Mouse (Mus musculus) thymus, postnatal 0 days (tissue): ENCODE results near the gene Szrd1. TPM values are rescaled to one million over a fixed set of nuclear protein-coding genes. Genes with fewer than 3 reads are reported as not detected.

Experiments
- DNase-seq: peaks from one replicate; pipeline ENCODE4 v3.0.0-alpha.2; 2015; ENCODE audit warnings: low spot score
- polyA plus RNA-seq: library from polyadenylated mRNA; unstranded; fragments of >200 nt; fragmentation: Nextera tagmentation; extraction: Ambion mirVana; gene quantifications from 2 replicates; pipeline ENCODE4 v1.2.1, GENCODE M21; 2015

Gene Szrd1
- polyA plus RNA-seq, 1 experiment from 2014 or later = 32.6 TPM

DNA sequence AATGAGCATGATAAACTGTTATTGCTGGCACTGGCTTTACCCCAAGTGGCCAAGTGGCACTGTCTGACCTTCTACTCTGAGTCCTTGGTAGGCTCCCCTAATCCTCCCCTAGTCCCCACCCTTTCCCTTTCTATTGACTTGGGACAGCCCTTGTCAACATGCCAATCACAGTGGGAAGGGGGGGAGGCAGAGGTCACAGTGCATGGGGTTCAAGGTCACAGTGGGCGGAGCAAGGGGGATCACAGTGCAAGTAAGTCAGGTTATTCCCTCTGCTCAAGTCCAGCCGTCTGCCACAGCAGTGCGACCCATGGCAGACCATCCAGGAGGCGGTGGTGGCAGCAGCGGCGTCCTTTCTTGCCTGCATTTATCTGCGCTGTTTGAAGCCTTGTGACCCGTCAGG lies 24.2 kb downstream of the Szrd1 start:
- no peak for DNase-seq

DNA sequence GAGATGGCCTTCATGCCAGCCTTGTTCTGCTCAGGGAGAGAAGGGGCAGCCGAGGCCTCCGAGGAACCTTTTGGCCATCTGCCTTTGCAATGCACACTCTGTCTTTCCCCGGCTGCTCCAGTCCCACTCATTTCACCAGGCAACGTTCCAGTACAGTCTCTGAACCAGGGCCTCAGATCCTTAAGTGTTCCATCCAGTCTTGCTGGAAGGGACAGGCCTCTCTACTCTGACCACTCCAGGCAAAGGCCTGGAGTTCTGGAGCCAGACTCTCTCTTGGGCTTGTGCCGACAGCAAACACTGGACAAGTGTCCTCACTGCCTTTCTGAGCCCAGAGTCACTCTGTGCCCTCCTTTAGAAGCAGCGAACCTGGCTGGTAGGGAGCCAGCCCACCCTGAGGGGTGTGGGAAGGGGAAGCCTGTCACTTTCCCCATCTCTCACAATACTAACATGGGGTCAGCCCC lies 25.0 kb downstream of the Szrd1 start:
- DNase-seq = no peak

DNA sequence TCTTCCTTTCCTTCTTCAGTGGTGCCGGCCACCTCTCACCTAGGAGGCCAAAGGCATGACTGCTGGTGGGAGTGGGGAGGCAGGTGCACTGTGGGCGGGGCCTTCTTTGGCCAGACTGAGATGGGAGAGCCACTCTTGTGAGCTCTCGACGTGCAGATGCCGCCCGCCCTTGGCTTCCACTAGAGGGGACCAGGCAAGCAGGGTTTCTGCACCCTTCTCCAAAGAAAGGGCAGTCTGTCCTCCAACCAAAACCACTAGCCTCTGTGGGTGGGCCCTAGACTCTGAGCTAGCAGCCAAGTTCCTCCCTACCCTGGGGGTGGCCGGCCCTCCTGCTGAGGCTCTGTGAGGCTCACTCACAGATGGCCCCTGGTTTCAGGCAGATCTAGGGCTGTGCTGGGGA lies 25.7 kb downstream of the Szrd1 start:
- no peak for DNase-seq

DNA sequence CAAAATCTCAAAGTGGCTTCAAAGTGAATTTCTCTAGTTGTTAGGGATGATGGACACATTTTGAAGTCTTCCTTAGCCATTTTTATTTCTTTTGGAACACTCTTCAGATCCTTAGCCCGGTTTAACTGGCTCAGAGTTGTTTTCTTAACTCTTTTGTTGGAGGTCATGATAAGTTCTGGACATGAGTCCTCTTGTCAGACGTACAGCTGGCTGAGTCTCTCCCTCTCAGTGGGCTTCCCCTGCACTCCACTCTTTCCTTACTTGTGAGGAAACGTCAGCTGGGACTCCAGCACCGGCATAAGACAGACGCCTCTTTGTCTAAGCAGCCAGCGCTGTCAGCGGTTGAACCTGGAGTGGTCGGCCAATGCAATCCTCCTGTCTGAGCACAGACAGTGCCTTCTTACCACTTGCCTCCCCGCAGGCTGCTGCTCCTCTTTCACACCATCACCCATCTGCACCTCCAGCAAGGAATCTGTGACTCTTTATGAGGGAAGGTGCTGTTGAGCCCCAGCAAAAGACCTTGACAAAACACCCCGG lies 31.3 kb downstream of the Szrd1 start:
- DNase-seq = no peak

DNA sequence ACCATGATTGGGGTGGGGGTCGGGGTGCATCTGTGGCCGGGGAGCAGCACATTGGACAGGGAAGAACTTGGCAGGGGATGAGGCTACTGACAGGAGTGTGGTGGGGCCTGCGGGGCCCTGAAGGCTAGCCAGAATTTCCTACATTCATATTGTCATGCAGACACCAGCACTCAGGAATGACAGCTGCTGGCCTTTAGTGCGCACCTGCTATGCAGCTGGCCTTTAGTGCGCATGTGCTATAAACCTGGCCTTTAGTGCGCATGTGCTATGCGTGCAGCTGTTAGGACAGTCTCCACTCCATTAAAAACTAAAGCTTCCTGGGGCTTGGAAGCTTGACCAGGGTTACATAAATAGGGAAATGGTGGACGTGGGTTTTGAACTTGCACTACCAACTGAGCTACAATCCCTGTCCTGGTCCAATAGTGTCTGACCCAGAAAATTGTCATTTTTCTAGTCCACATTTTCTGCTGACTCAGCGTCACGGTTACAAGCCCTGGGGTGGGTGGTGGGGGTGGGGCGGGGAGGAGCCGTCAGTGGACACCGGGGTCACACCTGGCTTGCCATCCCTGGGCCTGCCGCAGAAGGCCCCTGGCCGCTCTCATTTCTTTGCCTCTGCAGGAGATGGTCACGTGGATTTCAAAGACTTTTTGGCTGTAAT lies 32.9 kb downstream of the Szrd1 start:
- DNase-seq = no peak

DNA sequence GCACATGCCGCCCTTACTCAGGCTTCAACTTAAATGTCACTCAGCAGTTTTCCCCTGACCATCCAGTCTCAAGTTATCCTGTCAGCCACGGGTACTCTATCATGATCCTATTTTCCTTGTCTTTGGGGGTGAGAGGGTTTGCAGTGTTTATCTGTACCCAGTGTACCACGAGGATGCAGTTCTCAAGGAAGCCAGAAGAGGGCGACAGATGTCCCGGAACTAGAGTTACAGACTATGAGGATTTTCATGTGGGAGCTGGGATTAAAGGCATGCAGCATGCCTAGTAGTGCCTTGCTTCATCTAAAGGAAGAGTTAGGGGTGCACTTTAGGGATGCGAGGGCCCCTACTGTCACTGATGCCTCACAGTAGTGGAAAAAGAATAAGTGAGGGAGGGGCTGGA lies 37.7 kb downstream of the Szrd1 start:
- no peak for DNase-seq

DNA sequence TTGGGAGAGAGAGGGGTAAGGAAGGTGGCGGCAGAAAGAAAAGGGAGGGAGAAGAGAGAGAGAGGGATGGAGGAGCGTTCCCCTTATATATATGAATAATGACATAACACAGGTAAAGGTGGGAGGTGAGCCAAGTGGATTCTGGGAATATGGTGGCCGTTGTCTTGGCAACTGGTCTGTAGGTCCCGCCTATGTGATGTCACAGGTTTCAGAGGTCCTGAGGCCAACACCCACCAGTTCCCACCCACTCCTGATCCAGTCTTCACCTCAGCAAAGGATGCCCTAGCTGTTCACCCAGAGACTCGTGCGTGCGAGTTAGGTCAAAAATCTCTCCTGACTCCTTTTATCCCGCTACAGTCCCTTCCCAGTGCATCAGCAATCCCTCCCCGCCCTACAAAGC lies 38.3 kb downstream of the Szrd1 start:
- DNase-seq = no peak

DNA sequence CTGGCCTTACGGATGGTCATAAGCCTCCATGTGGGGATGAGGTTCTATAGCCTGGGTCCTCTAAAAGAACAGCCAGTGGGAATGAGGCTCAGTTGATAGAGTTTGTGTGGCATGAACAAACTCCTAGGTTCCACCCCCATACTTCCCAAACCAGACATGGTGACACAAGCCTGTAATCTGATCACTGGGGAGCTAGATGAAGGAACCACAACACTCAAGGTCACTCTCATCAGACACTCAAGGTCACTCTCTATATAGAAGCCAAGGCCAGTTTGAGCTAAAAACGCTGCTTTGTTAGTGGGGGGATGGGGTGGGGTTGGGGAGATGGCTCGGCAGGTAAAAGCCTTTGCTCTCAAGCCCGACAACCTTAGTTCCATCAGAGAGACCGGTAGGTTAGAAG lies 39.6 kb downstream of the Szrd1 start:
- no peak for DNase-seq

DNA sequence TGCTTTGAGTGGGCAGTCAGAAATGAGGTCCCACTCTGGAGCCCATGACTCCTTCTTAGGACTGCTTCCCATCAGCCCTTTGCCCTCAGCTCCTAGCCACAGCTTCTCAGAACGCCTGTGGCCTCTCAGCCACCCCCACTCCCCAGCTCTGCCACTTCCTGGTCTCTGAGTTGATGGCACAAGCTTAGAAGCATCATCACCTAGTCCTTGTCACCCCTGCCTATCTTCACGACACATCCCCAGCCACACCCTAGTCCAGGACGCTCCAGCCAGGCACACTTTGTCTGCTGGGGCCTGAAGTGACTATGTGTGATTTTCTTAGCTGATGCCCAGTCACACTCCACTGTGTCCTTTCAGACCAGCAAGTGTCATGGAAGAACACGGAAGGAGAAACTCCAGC lies 40.6 kb downstream of the Szrd1 start:
- no peak for DNase-seq

DNA sequence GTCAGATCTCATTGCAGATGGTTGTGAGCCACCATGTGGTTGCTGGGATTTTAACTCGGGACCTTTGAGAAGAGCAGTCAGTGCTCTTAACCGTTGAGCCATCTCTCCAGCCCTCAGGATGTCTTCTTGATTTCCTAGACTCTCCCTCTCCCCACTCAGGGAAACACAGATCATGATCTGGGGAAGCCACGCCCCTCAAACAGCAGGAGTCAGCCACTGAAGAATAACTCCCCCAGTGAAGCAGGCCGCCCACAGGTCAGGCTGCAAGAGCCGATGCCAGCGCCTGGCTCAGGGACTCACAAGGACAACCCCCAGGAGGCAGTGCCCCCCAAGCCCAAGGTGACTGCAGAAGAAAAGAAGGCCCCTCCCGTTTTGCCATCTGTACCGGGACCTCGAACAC lies 42.9 kb downstream of the Szrd1 start:
- no peak for DNase-seq

DNA sequence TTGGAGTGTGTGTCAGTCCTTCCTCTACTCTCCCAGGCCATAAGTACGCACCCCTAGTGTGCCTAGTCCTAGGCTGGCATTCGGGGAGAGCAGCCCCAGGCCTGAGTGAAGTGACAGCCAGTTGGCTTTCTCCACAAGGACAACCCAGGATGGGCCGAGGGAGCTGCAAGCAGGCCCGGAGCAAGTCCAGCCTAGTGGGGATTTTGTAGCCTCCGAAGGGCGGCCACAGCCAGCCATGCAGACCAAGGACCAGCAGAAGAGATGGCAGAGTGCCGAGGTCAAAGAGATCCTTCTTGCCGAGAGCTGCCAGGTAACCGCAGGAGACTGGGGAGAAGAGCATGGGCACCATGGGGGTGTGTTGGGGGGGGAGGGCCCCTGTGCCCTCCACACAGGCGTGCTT lies 44.6 kb downstream of the Szrd1 start:
- no peak for DNase-seq

DNA sequence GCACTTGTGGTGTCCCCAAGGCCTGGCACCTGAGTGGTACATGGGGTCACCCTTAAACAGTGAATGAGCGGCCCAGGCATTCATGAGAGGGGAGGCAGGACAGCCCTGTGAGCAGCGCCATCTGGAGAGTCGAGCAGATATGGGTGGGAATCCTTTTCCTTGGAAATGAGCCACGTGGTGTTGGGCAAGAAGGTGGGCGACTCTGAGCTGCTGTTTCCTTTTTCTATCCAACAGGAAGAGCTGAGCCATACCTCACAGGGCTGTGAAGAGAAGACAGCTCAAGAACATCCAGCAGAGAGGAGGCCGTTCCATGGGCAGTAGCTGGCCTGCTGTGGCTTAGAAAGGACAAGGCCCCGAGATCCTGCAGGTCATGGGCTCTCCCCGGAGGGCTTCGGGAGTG lies 50.9 kb downstream of the Szrd1 start:
- no peak for DNase-seq

DNA sequence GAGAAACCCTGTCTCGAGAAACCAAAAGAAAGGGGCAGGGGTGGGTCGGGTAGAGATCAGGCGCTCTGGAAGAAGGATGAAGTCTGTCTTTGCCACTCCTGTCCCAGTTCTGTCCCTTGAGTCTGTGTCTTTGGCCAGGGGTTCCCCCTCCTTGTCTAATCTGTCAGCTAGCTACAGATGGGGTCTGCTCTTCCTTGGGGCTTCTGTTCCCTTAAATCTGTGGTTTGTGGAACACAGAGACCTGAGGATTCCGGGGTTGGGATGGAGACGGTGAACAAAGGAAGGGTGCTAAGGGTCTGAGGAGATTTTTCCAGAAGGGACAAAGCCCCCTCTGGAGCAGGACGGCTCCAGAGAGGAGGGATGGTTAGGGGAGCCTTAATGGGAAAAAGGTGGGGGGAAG lies 51.5 kb downstream of the Szrd1 start, which contains the start of gene Spata21:
Spata21 (plus strand) TSS at position 301 of the 400 bp plus-strand sequence.
- no peak for DNase-seq

DNA sequence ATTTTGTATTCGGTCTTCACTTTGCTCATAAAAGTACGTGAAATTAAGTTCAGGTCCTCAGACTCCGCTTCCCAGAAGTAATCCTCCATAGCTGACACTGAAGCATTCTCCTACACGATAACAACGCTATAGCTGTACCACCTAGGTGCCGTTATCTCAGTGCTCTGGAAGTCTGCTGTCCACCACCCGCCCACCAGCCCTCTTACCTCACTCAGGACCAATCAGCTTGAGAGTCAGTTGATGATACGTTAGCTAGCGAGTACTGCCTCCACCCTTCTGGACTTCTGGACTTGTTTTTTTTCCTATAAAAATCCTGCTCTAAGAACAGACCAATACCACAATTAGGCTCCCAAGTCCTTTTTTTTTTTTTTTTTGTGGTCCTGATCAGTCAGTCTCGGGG lies 52.7 kb downstream of the Szrd1 start:
- DNase-seq = no peak

DNA sequence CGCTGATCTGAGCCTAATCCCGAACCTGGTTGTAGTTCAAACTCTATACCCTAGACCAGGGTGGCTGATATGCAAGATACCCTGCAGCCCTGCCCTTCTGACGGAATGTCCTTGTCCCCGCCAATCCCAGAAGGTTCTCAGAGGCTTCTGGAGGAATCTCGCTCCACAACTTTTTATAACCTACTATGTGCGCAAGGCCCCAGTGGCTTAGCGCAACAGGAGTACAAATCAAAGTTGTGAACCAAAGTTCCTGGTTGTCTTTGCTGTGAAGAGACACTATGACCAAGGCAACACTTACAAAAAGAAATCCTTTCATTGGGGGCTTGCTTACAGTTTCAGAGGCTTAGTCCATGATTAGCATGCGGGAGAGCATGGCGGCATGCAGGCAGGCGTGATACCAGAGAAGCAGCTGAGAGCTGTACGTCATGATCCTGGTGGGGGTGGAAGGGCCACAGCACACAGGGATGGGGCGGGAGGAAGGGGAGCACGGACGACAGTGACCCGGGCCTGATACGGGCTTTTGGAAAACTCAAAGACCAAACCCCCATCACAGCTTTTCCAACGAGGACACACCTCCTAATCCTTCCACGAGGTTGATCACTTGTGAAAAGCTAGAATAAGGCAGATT lies 61.0 kb downstream of the Szrd1 start:
- no peak for DNase-seq

DNA sequence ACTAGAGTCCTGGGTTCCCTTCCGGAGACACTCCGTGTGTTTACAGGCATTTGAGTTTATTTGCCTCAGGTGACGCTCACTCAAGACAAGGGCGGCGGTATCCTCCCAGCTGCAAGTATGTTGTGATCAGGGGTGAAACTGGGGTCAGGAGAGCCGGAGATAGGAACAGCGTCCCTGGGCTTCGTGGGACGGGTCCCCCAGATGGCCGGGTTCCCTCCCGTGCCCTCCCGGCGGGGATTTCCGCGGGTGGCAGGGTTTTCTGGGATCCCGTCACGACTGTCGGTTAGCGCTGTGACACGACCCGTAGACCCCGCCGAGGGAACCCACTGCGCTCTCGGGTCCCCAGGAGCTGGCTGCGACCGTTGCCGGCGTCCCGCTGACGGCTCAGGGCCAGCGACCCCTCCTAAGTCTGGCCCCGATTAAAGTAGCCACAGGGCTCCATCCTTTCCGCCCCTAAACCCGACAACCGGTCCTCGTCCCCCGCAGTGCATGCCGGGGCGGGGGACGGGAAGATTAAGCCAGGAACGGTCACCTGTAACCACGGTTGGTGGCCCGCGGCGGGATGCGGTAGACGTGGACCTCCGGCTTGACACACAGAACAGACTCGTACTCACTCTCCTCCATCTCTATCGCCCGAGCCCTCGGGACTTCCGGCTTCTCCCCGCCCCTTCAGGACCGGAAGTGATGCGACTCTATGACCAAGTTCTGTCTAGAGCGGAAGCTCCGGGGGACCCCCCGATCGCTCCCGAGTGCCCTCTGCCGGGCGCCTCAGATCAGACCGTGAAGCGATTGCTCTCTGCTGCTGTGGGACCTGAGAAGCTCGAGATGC lies 61.7 kb downstream of the Szrd1 start, which contains the start of gene Necap2:
Necap2 (minus strand) TSS at position 677 of the 829 bp plus-strand sequence.
- DNase-seq = peak; percentile 96

DNA sequence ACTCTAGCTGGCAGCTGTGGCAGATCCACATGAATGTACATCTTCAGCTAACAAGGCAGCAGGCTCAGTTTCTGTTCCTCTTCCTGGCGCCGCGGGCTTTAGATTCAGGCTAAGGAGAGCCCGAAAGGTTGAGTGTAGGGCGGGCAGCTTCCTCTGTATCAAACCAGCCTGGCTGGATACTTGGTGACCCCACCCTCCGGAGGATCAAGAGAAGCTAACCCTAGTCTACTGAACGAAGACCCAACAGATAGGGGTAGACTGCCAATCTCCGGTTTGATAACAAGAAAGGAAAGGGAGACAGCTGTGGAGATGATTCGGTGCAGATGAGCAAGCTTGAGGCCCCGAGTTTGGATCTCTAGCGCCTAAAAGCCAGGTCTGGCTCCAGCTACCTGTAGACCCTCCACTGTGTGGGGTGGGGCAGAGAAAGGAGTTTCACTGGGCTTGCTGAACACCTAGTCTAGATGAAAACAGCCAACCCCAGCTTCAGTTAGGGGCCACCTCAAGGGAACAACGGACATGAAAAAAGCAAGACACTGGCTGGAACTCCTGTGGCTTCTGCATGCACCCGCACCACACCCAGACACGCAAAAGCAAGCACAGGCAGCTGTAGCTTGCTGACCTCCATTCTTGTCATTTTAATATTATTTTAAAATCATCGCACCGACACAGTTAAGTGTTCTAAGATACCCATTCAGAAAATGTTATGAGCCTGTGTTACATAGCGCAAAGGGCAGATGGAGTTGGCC lies 62.6 kb downstream of the Szrd1 start:
- peak; percentile 13 for DNase-seq

DNA sequence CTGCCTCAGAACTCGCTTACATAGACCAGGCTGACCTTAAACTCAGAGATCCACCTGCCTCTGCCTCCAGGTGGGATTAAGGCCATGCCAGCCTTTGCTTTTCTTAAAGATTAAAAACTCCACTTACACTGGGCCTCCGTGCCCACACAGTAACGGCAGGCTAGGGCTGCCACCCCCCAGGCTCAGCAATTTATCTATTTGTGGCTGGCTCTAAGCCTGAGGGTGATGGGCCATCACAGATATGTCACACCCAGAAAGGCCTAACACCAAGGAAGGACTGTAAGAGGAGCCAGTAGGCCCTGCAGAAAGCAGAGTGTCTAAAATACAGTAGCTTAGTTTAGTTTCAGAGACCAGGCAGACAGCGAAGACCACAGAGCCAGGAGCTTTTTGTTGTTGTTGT lies 65.5 kb downstream of the Szrd1 start:
- no peak for DNase-seq

DNA sequence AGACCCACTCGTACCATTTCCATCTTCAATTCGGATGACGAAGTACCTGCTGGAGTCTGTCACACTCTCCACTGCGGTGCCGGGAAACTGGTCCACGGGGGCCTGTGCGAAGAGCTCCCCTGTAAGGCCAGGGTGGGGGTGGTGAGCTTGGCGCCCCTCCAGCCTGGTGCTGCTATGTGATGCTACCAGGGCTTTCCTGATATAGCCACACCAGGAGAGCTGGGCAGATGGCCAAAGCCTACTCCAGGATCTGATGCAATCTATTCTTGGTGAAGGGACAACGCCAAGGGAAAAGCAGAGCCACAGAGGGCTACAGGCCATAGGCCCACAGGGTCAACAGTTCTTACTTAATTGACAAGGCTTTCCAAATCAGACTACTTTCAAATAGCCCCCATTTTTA lies 65.9 kb downstream of the Szrd1 start:
- DNase-seq = no peak

DNA sequence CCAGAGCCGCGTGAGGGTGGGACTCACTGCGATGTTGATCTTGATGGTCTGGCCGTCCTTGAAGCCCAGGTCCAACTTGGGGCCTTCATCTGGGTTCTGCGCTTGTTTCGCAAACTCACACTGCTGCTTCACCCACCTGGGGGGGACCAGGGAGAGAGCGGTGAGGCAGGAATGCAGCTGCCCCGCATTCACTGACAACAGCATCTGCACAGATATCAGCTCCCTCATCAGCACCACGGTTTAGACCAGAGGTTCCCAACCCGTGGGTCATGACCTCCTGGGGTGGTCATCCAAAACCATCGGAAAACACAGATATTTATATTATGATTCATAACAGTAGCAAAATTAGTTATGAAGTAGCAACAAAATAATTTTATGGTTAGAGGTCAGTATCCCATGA lies 67.1 kb downstream of the Szrd1 start:
- no peak for DNase-seq

DNA sequence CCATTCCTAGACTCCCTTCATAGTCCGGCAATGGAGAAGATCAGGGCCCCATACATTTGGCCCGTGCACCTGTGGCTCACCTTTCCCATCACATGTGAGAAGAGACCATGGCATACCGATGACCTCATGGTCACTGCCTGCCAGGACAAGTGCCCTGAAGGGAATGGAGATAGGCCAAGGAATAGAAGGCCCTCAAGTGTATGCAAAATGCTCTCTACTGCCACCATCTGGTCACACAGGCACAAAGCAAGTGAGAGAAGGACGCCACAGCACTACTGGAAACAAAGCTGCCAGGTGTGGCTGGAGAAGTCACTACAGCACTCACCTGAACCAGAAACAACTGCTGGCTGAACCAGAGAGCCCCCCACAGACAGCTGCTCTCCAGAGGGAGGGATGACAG lies 69.8 kb downstream of the Szrd1 start:
- peak; percentile 65 for DNase-seq
